Mouse (Mus musculus) limb, embryonic 11.5 days (tissue): ENCODE data around the gene Myo5a. TPM values are rescaled to one million over a fixed set of nuclear protein-coding genes. Genes with fewer than 3 reads are reported as not detected.
A peak's percentile ranks its signal among the peaks of the same experiment; 100 is the strongest.

Source experiments
- ATAC-seq: fragments of 200-750 bp; cut with Nextera tagmentation; 2 replicates; pipeline ENCODE4 v1.8.0; 2017; ENCODE audit warnings: low read depth; ENCODE audit not compliant: insufficient number of reproducible peaks, low FRiP score, low TSS enrichment
- DNase-seq: peaks from one replicate; pipeline ENCODE4 v3.0.0-alpha.2; 2015; ENCODE audit warnings: low spot score
- H3K27ac ChIP-seq: fragments of 300-500 bp; sonication (generic); replicated peaks from 2 replicates; pipeline ENCODE4 v1.5.1; 2014; ENCODE audit warnings: low read depth, mild to moderate bottlenecking, low read length
- H3K27me3 ChIP-seq: fragments of 300-500 bp; sonication (generic); 2 replicates; pipeline ENCODE4 v1.6.1; 2014; ENCODE audit warnings: mild to moderate bottlenecking, low read length, mixed read lengths; ENCODE audit not compliant: control insufficient read depth, insufficient read depth
- H3K36me3 ChIP-seq: fragments of 300-500 bp; sonication (generic); 2 replicates; pipeline ENCODE4 v1.6.1; 2014; ENCODE audit warnings: mild to moderate bottlenecking, low read length, moderate library complexity, mixed read lengths; ENCODE audit not compliant: control insufficient read depth, insufficient read depth
- H3K4me1 ChIP-seq: fragments of 300-500 bp; sonication (generic); 2 replicates; pipeline ENCODE4 v1.6.1; 2014; ENCODE audit warnings: low read length, mixed read lengths; ENCODE audit not compliant: control insufficient read depth, insufficient read depth
- H3K4me2 ChIP-seq: fragments of 300-500 bp; sonication (generic); 2 replicates; pipeline ENCODE4 v1.6.1; 2014; ENCODE audit warnings: low read depth, mild to moderate bottlenecking, moderate library complexity; ENCODE audit not compliant: severe bottlenecking
- H3K4me3 ChIP-seq: fragments of 300-500 bp; sonication (generic); 2 replicates; pipeline ENCODE4 v1.5.1; 2014; ENCODE audit warnings: low read depth, low read length
- H3K9ac ChIP-seq: fragments of 300-500 bp; sonication (generic); 2 replicates; pipeline ENCODE4 v1.6.1; 2014; ENCODE audit warnings: mild to moderate bottlenecking, low read length
- H3K9me3 ChIP-seq: fragments of 300-500 bp; sonication (generic); 2 replicates; pipeline ENCODE4 v1.6.1; 2016; ENCODE audit warnings: low read length; ENCODE audit not compliant: control insufficient read depth
- WGBS: fragments of 180-500 bp; shearing (Covaris S2); extraction: QIAGEN DNeasy Blood & Tissue Kit; methylation state at CpG from one replicate; pipeline ENCODE4 v1.1.7; 2014; 5-methylcytosine and 5-hydroxymethylcytosine counted together
- polyA plus RNA-seq: library from polyadenylated mRNA; unstranded; fragments of >200 nt; fragmentation: Nextera tagmentation; extraction: Ambion mirVana; gene quantifications from 2 replicates; pipeline ENCODE4 v1.2.1, GENCODE M21; 2014

Myo5a gene
- polyA plus RNA-seq, 1 experiment from 2014 or later: 21.0 TPM

GRCm38 (mm10) chr9:75214743-75215413 lies 144.1 kb downstream of the Myo5a start:
- DNase-seq (no peak), ATAC-seq (no peak)

GRCm38 (mm10) chr9:75219942-75220341 lies 149.1 kb downstream of the Myo5a start:
- WGBS: 87% methylated on average over 5 of the region's 5 CpGs
- H3K4me2 ChIP-seq: no peak overlapping the region
- H3K9ac ChIP-seq: no peak overlapping the region
- H3K4me1 ChIP-seq: 0 out of 2 replicates have a peak, but pooled peaks cover 4% of the 10 kb centered on the region
- ATAC-seq (no peak), DNase-seq (no peak)
- no peaks in the 10 kb centered on the region for H3K9me3 ChIP-seq
- H3K27me3 ChIP-seq: no peaks in the 10 kb centered on the region
- no peak overlapping the region for H3K4me3 ChIP-seq
- H3K27ac ChIP-seq: no peak overlapping the region
- H3K36me3 ChIP-seq: peaks cover 2% of the 10 kb centered on the region; the same call in 1 of the 2 replicates

More at GRCm38 (mm10) chr9:75214743-75215413, 144.1 kb downstream of the Myo5a start:
- H3K4me1 ChIP-seq: no peaks in the 10 kb centered on the region
- no peak overlapping the region for H3K27ac ChIP-seq
- no peak overlapping the region for H3K4me2 ChIP-seq
- H3K36me3 ChIP-seq: peaks cover 5% of the 10 kb centered on the region; the same call in 1 of the 2 replicates
- no peak overlapping the region for H3K4me3 ChIP-seq
- H3K9ac ChIP-seq: no peak overlapping the region
- 95% methylated on average over 11 of the region's 11 CpGs for WGBS
- no peaks in the 10 kb centered on the region for H3K9me3 ChIP-seq
- H3K27me3 ChIP-seq: no peaks in the 10 kb centered on the region

- Histone ChIP-seq H3K4me1 (0 out of 2 replicates have a peak, but pooled peaks cover 4% of the 10 kb centered on the region), H3K36me3 (no peaks in the 10 kb centered on the region), H3K27ac (no peak overlapping the region), H3K9me3 (no peaks in the 10 kb centered on the region), H3K4me2 (no peak overlapping the region), H3K4me3 (no peak overlapping the region), H3K9ac (no peak overlapping the region), H3K27me3 (no peaks in the 10 kb centered on the region)
- 67% methylated on average over 10 of the region's 10 CpGs for WGBS
- ATAC-seq (peak; percentile 60; the same call in 1 of the 2 replicates), DNase-seq (no peak)
These were observed 150.8 kb downstream of the Myo5a start for GRCm38 (mm10) chr9:75221420-75222287.

DNA sequence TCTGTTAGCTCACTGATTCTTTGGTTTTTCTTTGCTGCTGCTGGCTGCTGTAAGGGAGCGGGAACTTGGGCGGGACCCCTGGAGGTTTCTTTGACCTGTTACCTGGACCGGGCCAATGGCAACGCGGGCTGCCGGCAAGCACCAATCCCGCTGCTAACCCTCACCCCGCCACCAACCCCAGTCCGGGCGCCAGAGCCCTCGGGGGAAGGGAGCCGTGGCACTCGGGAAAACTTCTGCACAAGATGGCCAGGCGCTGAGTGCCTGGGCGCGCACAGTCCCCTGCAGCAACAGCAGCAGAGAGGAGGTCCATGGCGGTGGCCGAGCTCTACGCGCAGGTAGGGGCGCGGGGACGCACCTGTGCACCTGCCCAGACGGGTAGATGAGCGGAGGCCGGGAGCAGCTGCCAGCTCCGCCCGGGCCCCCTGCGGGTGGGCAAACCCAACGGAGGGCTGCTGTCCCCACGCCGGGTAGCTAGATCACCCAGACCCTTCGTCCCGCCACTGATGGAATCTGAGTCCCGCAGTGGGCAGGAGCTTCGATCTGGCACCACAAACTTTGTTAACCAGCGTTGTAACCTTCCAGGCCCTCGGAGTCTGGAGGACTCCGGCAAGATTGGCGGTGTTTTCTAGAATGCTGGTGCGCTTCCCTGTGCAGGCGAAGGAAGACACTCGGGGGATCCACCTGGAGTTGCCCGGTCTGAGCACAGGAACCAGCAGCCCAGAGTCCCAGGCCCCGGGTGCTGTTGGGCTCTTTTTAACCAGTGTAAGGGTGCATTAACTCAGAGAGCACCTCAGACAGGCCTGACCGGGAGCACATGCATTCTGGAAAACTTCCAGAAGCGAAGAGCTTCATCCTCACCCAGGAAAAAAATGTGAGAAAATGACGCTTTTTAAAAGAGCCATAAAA lies 161.3 kb downstream of the Myo5a start, which contains the start of gene Myo5c:
Gene Myo5c (plus strand): TSS at position 180 of the 906 bp plus-strand sequence.
- DNase-seq: peak; percentile 74
- Histone ChIP-seq H3K9me3 (no peaks in the 10 kb centered on the region), H3K36me3 (no peaks in the 10 kb centered on the region), H3K4me3 (peak within 1 kb of the TSS; percentile 43), H3K4me2 (peak within 1 kb of the TSS; percentile 88), H3K9ac (peak within 1 kb of the TSS; percentile 37; the same call in 1 of the 2 replicates), H3K4me1 (peaks cover 5% of the 10 kb centered on the region; the same call in 1 of the 2 replicates), H3K27ac (no peak within 1 kb of the TSS), H3K27me3 (peaks cover 28% of the 10 kb centered on the region)
- ATAC-seq: peak; percentile 42; the same call in 1 of the 2 replicates
- 3% methylated on average over 48 of the region's 48 CpGs for WGBS

GRCm38 (mm10) chr9:75232860-75233259 lies 162.0 kb downstream of the Myo5a start:
- Histone ChIP-seq H3K4me1 (peaks cover 5% of the 10 kb centered on the region; the same call in 1 of the 2 replicates), H3K4me3 (no peak overlapping the region), H3K9me3 (no peaks in the 10 kb centered on the region), H3K27ac (no peak overlapping the region), H3K4me2 (no peak overlapping the region), H3K27me3 (peaks cover 28% of the 10 kb centered on the region), H3K36me3 (no peaks in the 10 kb centered on the region), H3K9ac (no peak overlapping the region)
- DNase-seq (no peak), ATAC-seq (no peak)
- WGBS: 28% methylated on average over 8 of the region's 8 CpGs

GRCm38 (mm10) chr9:75234271-75234741 lies 163.5 kb downstream of the Myo5a start:
- no peak overlapping the region for H3K4me3 ChIP-seq
- no peaks in the 10 kb centered on the region for H3K36me3 ChIP-seq
- no peak overlapping the region for H3K4me2 ChIP-seq
- H3K27me3 ChIP-seq: peaks cover 28% of the 10 kb centered on the region
- no peaks in the 10 kb centered on the region for H3K9me3 ChIP-seq
- DNase-seq (no peak), ATAC-seq (no peak)
- no peak overlapping the region for H3K27ac ChIP-seq
- WGBS: 12% methylated on average over 7 of the region's 7 CpGs
- no peak overlapping the region for H3K9ac ChIP-seq
- H3K4me1 ChIP-seq: peaks cover 5% of the 10 kb centered on the region; the same call in 1 of the 2 replicates

DNA sequence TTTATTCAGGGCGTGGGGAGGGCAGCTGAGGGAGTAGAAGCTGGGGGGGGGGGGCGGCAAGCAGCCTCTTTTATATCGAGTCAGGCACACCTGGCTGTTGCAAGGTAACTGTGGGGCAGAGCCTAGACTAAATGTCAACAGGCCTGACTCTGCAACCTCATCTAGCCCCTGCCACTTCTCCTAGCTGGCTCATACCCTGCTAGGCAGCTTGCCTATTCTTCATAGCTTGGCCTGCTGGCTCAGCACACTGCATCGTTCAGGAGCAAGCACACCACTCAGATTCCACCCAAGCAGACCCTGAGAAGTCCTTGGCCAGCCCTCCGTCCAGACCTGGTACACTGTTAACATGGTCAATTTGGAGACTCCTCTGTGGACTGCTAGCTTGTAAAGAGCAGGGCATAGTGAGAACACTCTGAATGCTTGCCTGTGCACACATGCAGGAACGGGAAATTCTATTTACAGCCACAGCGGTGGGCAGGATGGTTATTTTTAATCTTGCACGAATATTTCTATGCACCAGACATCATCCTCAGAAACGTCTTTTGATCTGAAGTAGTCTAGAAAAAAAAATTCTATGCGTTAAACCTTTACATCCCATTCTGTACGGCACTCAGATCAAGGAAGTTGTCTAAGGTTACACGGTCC lies 164.3 kb downstream of the Myo5a start:
- peaks cover 28% of the 10 kb centered on the region for H3K27me3 ChIP-seq
- no peak overlapping the region for H3K27ac ChIP-seq
- WGBS: 83% methylated on average over 10 of the region's 12 CpGs
- DNase-seq (no peak), ATAC-seq (no peak)
- peaks cover 5% of the 10 kb centered on the region; the same call in 1 of the 2 replicates for H3K4me1 ChIP-seq
- no peaks in the 10 kb centered on the region for H3K9me3 ChIP-seq
- H3K36me3 ChIP-seq: no peaks in the 10 kb centered on the region
- H3K9ac ChIP-seq: no peak overlapping the region
- H3K4me2 ChIP-seq: no peak overlapping the region
- H3K4me3 ChIP-seq: no peak overlapping the region
